Mouse (Mus musculus) spleen, adult 2 months (tissue): ENCODE data around the gene Dlgap4.

Experiments used
- CTCF ChIP-seq: fragments of 200-500 bp; IDR thresholded peaks from 2 replicates; pipeline ENCODE4 v1.5.1; 2011; ENCODE audit warnings: mild to moderate bottlenecking, inconsistent platforms; ENCODE audit not compliant: insufficient read depth, insufficient read length, insufficient replicate concordance; ENCODE audit errors: extremely low read depth
- POLR2A ChIP-seq: fragments of 200-500 bp; IDR thresholded peaks from 2 replicates; pipeline ENCODE4 v1.6.1; 2011; ENCODE audit warnings: low read depth, low read length, inconsistent platforms

GRCm38 (mm10) chr2:156697261-156697660, 83.8 kb downstream of the Dlgap4 start:
- no peak for TF ChIP-seq CTCF
- no peak for TF ChIP-seq POLR2A
